Mouse (Mus musculus): ENCODE data around the gene Itgb4. TPM values are rescaled to one million over a fixed set of nuclear protein-coding genes. Genes with fewer than 3 reads are reported as not detected.

Itgb4 gene
- polyA plus RNA-seq, 1 experiment from 2014 or later = 3.4 TPM

- Histone ChIP-seq H3K4me1 (peaks cover 6% of the 10 kb centered on the region; the same call in 1 of the 2 replicates), H3K4me2 (no peak overlapping the region), H3K27ac (no peak overlapping the region), H3K9me3 (no peaks in the 10 kb centered on the region), H3K4me3 (no peak overlapping the region), H3K9ac (no peak overlapping the region), H3K27me3 (no peaks in the 10 kb centered on the region), H3K36me3 (peaks cover 53% of the 10 kb centered on the region)
- WGBS = 91% methylated on average over 2 of the region's 2 CpGs
- no peak for ATAC-seq (ENCODE audit: borderline replicate concordance, extremely low read depth, low FRiP score, low TSS enrichment)
Observed at GRCm38 (mm10) chr11:115950719-115951118, 23.8 kb upstream of the Itgb4 start.

GRCm38 (mm10) chr11:115954712-115955111, 19.8 kb upstream of the Itgb4 start:
- Histone ChIP-seq H3K4me2 (no peak overlapping the region), H3K27me3 (no peaks in the 10 kb centered on the region), H3K27ac (no peak overlapping the region), H3K9ac (no peak overlapping the region), H3K36me3 (peaks cover 50% of the 10 kb centered on the region), H3K4me1 (peaks cover 6% of the 10 kb centered on the region; the same call in 1 of the 2 replicates), H3K9me3 (no peaks in the 10 kb centered on the region), H3K4me3 (no peak overlapping the region)
- no peak for ATAC-seq (ENCODE audit: borderline replicate concordance, extremely low read depth, low FRiP score, low TSS enrichment)
- WGBS = 83% methylated on average over 5 of the region's 5 CpGs

- Histone ChIP-seq H3K27ac (0 out of 2 replicates have a peak overlapping the region, but pooled peaks have one; percentile 12), H3K9me3 (no peaks in the 10 kb centered on the region), H3K27me3 (no peaks in the 10 kb centered on the region), H3K9ac (no peak overlapping the region), H3K36me3 (peaks cover 56% of the 10 kb centered on the region), H3K4me2 (no peak overlapping the region), H3K4me3 (no peak overlapping the region), H3K4me1 (peaks cover 6% of the 10 kb centered on the region; the same call in 1 of the 2 replicates)
- 68% methylated on average over 10 of the region's 10 CpGs for WGBS
- ATAC-seq (ENCODE audit: borderline replicate concordance, extremely low read depth, low FRiP score, low TSS enrichment) = peak; percentile 43; the same call in 1 of the 2 replicates
Observed at GRCm38 (mm10) chr11:115955195-115955858, 19.2 kb upstream of the Itgb4 start.

GRCm38 (mm10) chr11:115956453-115956852, 18.1 kb upstream of the Itgb4 start:
- peaks cover 6% of the 10 kb centered on the region; the same call in 1 of the 2 replicates for H3K4me1 ChIP-seq
- no peak overlapping the region for H3K4me2 ChIP-seq
- WGBS = 47% methylated on average over 4 of the region's 4 CpGs
- H3K27me3 ChIP-seq = no peaks in the 10 kb centered on the region
- peak overlapping the region; percentile 42; the same call in 1 of the 2 replicates for H3K27ac ChIP-seq
- ATAC-seq (ENCODE audit: borderline replicate concordance, extremely low read depth, low FRiP score, low TSS enrichment) = peak; percentile 47; the same call in 1 of the 2 replicates
- H3K9ac ChIP-seq = no peak overlapping the region
- H3K4me3 ChIP-seq = no peak overlapping the region
- H3K9me3 ChIP-seq = no peaks in the 10 kb centered on the region
- peaks cover 56% of the 10 kb centered on the region for H3K36me3 ChIP-seq

- Histone ChIP-seq H3K27ac (no peak overlapping the region), H3K9ac (no peak overlapping the region), H3K4me1 (peaks cover 6% of the 10 kb centered on the region; the same call in 1 of the 2 replicates), H3K4me2 (no peak overlapping the region), H3K4me3 (no peak overlapping the region), H3K36me3 (peaks cover 57% of the 10 kb centered on the region), H3K9me3 (no peaks in the 10 kb centered on the region), H3K27me3 (no peaks in the 10 kb centered on the region)
- no peak for ATAC-seq (ENCODE audit: borderline replicate concordance, extremely low read depth, low FRiP score, low TSS enrichment)
- 69% methylated on average over 7 of the region's 7 CpGs for WGBS
Observed at GRCm38 (mm10) chr11:115957971-115958370, 16.5 kb upstream of the Itgb4 start.

- Histone ChIP-seq H3K4me3 (no peak overlapping the region), H3K36me3 (peaks cover 60% of the 10 kb centered on the region), H3K27me3 (no peaks in the 10 kb centered on the region), H3K4me1 (peaks cover 6% of the 10 kb centered on the region; the same call in 1 of the 2 replicates), H3K27ac (no peak overlapping the region), H3K9ac (no peak overlapping the region), H3K4me2 (no peak overlapping the region), H3K9me3 (no peaks in the 10 kb centered on the region)
- 96% methylated on average over 9 of the region's 9 CpGs for WGBS
- ATAC-seq (ENCODE audit: borderline replicate concordance, extremely low read depth, low FRiP score, low TSS enrichment) = no peak
Observed at GRCm38 (mm10) chr11:115959018-115959417, 15.5 kb upstream of the Itgb4 start.

- no peaks in the 10 kb centered on the region for H3K27me3 ChIP-seq
- peaks cover 78% of the 10 kb centered on the region for H3K36me3 ChIP-seq
- ATAC-seq (ENCODE audit: borderline replicate concordance, extremely low read depth, low FRiP score, low TSS enrichment) = no peak
- no peak overlapping the region for H3K9ac ChIP-seq
- no peaks in the 10 kb centered on the region for H3K4me1 ChIP-seq
- whole genome bisulfite sequencing = 93% methylated on average over 9 of the region's 9 CpGs
- H3K4me3 ChIP-seq = no peak overlapping the region
- no peak overlapping the region for H3K4me2 ChIP-seq
- H3K9me3 ChIP-seq = no peaks in the 10 kb centered on the region
- no peak overlapping the region for H3K27ac ChIP-seq
Observed at GRCm38 (mm10) chr11:115962651-115963412, 11.7 kb upstream of the Itgb4 start.

- H3K27ac ChIP-seq = 0 out of 2 replicates have a peak overlapping the region, but pooled peaks have one; percentile 6
- no peak overlapping the region for H3K4me3 ChIP-seq
- H3K9ac ChIP-seq = no peak overlapping the region
- no peaks in the 10 kb centered on the region for H3K27me3 ChIP-seq
- WGBS = 62% methylated on average over 10 of the region's 10 CpGs
- peaks cover 66% of the 10 kb centered on the region for H3K36me3 ChIP-seq
- peak; percentile 51; the same call in 1 of the 2 replicates for ATAC-seq (ENCODE audit: borderline replicate concordance, extremely low read depth, low FRiP score, low TSS enrichment)
- peaks cover 10% of the 10 kb centered on the region; the same call in 1 of the 2 replicates for H3K4me1 ChIP-seq
- H3K4me2 ChIP-seq = no peak overlapping the region
- H3K9me3 ChIP-seq = no peaks in the 10 kb centered on the region
Observed at GRCm38 (mm10) chr11:115964977-115965604, 9.4 kb upstream of the Itgb4 start.

- WGBS = 55% methylated on average over 5 of the region's 5 CpGs
- no peak overlapping the region for H3K4me2 ChIP-seq
- peaks cover 15% of the 10 kb centered on the region; the same call in 1 of the 2 replicates for H3K4me1 ChIP-seq
- H3K36me3 ChIP-seq = peaks cover 30% of the 10 kb centered on the region
- peaks cover 24% of the 10 kb centered on the region for H3K27me3 ChIP-seq
- H3K9ac ChIP-seq = no peak overlapping the region
- ATAC-seq (ENCODE audit: borderline replicate concordance, extremely low read depth, low FRiP score, low TSS enrichment) = no peak
- H3K27ac ChIP-seq = no peak overlapping the region
- no peak overlapping the region for H3K4me3 ChIP-seq
- no peaks in the 10 kb centered on the region for H3K9me3 ChIP-seq
Observed at GRCm38 (mm10) chr11:115968731-115969405, 5.6 kb upstream of the Itgb4 start.

- peaks cover 18% of the 10 kb centered on the region for H3K36me3 ChIP-seq
- ATAC-seq (ENCODE audit: borderline replicate concordance, extremely low read depth, low FRiP score, low TSS enrichment) = no peak
Observed at GRCm38 (mm10) chr11:115970006-115970673, 4.4 kb upstream of the Itgb4 start.

GRCm38 (mm10) chr11:115971016-115971415, 3.5 kb upstream of the Itgb4 start:
- Histone ChIP-seq H3K4me1 (peaks cover 22% of the 10 kb centered on the region), H3K4me3 (no peak overlapping the region), H3K4me2 (no peak overlapping the region), H3K9me3 (no peaks in the 10 kb centered on the region), H3K27ac (no peak overlapping the region), H3K27me3 (peaks cover 44% of the 10 kb centered on the region), H3K9ac (no peak overlapping the region), H3K36me3 (peaks cover 9% of the 10 kb centered on the region)
- no peak for ATAC-seq (ENCODE audit: borderline replicate concordance, extremely low read depth, low FRiP score, low TSS enrichment)
- WGBS = 66% methylated on average over 6 of the region's 6 CpGs

More at GRCm38 (mm10) chr11:115970006-115970673, 4.4 kb upstream of the Itgb4 start:
- Histone ChIP-seq H3K4me3 (no peak overlapping the region), H3K4me1 (peaks cover 22% of the 10 kb centered on the region), H3K27ac (no peak overlapping the region; the same call in 1 of the 2 replicates), H3K9ac (no peak overlapping the region), H3K27me3 (peaks cover 36% of the 10 kb centered on the region), H3K9me3 (no peaks in the 10 kb centered on the region), H3K4me2 (no peak overlapping the region)
- WGBS = 40% methylated on average over 15 of the region's 15 CpGs
